Mouse (Mus musculus): ENCODE data around the gene Stx18. TPM values are rescaled to one million over a fixed set of nuclear protein-coding genes. Genes with fewer than 3 reads are reported as not detected.

The Stx18 gene
- polyA plus RNA-seq, 1 experiment from 2014 or later, result 47.5 TPM

DNA sequence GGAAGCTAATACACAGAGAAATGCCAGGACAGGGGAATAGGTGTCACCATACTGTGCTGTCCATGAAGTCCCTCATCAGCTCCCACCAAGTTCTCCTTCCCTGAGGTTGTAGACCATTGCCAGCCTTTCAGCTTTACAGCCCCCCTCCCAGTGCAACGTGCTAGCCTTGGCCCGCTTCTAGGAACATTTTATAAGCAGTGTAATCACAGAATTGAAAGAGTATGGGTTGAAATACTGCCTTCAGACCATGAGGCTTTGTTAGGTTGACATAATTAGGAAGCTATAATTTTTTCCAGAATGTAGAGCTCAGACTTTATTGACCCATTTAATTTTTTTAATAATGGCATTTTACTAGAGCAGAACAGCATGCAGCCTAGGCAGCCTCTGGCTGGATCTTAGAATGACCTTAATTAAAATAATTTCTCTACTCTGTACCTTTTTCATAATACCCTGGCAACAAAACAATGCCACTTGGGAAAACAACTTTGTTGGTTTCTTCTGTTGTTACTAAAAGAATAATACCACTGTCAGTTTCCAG lies 60.7 kb downstream of the Stx18 start:
- Histone ChIP-seq H3K27ac (replicated peaks) (no peak overlapping the region), H3K27me3 (no peaks in the 10 kb centered on the region), H3K9ac (no peak overlapping the region), H3K4me2 (replicated peaks) (no peak overlapping the region), H3K4me3 (replicated peaks) (no peak overlapping the region), H3K4me1 (no peaks in the 10 kb centered on the region), H3K9me3 (replicated peaks) (no peaks in the 10 kb centered on the region), H3K36me3 (no peaks in the 10 kb centered on the region)
- 59% methylated on average over 2 of the region's 2 CpGs for WGBS
- ATAC-seq (ENCODE audit: insufficient number of reproducible peaks, low FRiP score, low TSS enrichment, low read depth), result no peak

DNA sequence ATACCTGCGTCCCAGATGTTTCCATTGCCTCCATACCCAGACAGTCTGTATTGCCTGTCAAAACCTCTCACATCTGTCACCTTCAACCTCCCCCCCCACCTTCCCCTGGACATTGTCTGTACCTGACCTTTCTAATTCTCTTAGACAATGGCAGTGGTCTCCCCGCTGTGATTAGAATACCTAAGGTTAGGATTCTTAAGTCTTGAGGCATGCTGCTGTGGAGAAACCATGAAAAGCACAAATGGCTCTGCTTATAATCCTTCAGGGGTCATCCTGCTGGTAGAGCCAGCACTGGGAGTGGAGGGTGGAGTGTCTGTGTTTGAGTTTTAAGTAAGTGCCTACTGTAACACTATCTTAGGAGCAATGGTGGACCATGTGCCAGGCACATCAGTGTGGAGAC lies 64.4 kb downstream of the Stx18 start:
- Histone ChIP-seq H3K9ac (no peak overlapping the region), H3K36me3 (peaks cover 25% of the 10 kb centered on the region), H3K4me3 (replicated peaks) (no peak overlapping the region), H3K27me3 (no peaks in the 10 kb centered on the region), H3K27ac (replicated peaks) (no peak overlapping the region), H3K4me1 (no peaks in the 10 kb centered on the region), H3K9me3 (replicated peaks) (no peaks in the 10 kb centered on the region), H3K4me2 (replicated peaks) (no peak overlapping the region)
- 76% methylated on average over 2 of the region's 2 CpGs for WGBS
- no peak for ATAC-seq (ENCODE audit: insufficient number of reproducible peaks, low FRiP score, low TSS enrichment, low read depth)

DNA sequence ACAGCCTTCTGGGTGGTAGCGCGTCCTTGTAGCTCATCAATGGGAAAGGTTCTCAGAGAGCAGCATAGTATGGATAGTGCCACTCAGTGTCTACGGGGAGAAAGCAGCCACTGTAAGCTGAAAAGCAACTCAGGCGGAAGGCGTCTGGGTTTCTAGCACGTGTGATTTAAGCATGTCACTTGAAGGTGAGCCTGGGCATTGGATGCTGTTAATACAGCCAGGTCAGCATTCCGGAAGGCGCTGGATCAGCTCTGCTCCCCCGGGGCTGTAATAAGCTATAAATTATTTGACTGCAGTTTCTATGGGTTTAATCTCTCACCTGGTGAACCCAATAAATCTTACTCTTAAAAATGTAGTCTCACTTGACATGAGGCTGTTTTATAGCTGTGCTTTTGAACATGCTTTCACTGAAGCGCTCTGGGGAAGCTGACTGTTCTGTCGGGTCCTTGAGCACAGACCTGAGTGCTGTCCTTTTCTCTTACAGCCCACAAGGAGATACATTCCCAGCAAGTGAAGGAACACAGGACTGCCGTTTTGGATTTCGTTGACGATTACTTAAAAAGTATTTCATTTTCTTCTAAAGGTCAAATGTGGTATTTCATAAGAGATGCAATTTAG lies 67.6 kb downstream of the Stx18 start:
- WGBS, result 92% methylated on average over 14 of the region's 14 CpGs
- H3K4me3 ChIP-seq (replicated peaks), result no peak overlapping the region
- no peak overlapping the region for H3K9ac ChIP-seq
- H3K36me3 ChIP-seq, result peaks cover 38% of the 10 kb centered on the region
- H3K4me1 ChIP-seq, result no peaks in the 10 kb centered on the region
- no peak overlapping the region for H3K27ac ChIP-seq (replicated peaks)
- ATAC-seq (ENCODE audit: insufficient number of reproducible peaks, low FRiP score, low TSS enrichment, low read depth), result no peak
- H3K9me3 ChIP-seq (replicated peaks), result no peaks in the 10 kb centered on the region
- H3K27me3 ChIP-seq, result no peaks in the 10 kb centered on the region
- no peak overlapping the region for H3K4me2 ChIP-seq (replicated peaks)

DNA sequence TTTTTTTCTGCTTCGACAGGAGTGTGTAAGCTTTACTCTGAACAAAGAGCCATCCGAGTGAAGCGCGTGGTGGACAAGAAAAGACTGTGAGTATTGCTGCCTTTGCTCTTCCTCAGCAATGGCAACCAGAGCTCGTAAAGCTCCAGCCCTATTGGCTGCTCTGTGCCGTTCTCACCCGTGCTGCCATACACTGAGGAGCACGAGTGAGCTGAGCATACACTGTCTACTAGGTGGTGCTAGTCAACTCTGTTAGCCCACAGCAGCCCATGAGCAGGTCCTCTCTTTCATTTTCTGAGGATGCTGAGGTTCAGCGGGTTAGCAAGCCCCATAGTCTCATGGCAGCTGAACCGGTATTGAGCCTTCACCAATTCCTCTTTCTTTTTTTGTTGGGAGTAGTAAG lies 68.3 kb downstream of the Stx18 start:
- 89% methylated on average over 10 of the region's 10 CpGs for WGBS
- no peak overlapping the region for H3K4me3 ChIP-seq (replicated peaks)
- ATAC-seq (ENCODE audit: insufficient number of reproducible peaks, low FRiP score, low TSS enrichment, low read depth), result no peak
- no peaks in the 10 kb centered on the region for H3K27me3 ChIP-seq
- H3K4me1 ChIP-seq, result no peaks in the 10 kb centered on the region
- H3K27ac ChIP-seq (replicated peaks), result no peak overlapping the region
- H3K9ac ChIP-seq, result no peak overlapping the region
- no peaks in the 10 kb centered on the region for H3K9me3 ChIP-seq (replicated peaks)
- no peak overlapping the region for H3K4me2 ChIP-seq (replicated peaks)
- peaks cover 41% of the 10 kb centered on the region for H3K36me3 ChIP-seq

DNA sequence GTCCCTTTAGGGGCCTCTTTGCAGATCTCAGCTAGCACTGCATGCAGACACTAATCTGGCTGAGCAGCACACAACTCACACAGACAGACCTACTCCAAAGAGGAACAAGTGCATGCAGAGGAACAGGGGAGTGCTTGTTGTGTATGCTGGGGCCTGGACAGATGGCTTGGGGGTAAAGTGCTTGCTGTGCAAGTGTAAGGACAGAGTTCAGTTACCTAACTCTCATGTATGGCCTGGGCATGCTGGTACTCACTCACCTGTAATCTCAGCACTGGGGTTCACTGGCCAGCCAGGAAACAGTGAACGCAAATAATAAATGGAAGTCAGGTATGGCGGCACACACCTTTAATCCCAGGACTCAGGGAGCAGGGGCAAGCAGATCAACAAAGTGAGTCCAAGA lies 76.0 kb downstream of the Stx18 start:
- H3K4me2 ChIP-seq (replicated peaks), result no peak overlapping the region
- H3K27me3 ChIP-seq, result no peaks in the 10 kb centered on the region
- no peak overlapping the region for H3K27ac ChIP-seq (replicated peaks)
- 99% methylated on average over 2 of the region's 2 CpGs for WGBS
- no peak for ATAC-seq (ENCODE audit: insufficient number of reproducible peaks, low FRiP score, low TSS enrichment, low read depth)
- H3K36me3 ChIP-seq, result peaks cover 43% of the 10 kb centered on the region
- H3K9me3 ChIP-seq (replicated peaks), result no peaks in the 10 kb centered on the region
- H3K4me1 ChIP-seq, result no peaks in the 10 kb centered on the region
- no peak overlapping the region for H3K9ac ChIP-seq
- H3K4me3 ChIP-seq (replicated peaks), result no peak overlapping the region

DNA sequence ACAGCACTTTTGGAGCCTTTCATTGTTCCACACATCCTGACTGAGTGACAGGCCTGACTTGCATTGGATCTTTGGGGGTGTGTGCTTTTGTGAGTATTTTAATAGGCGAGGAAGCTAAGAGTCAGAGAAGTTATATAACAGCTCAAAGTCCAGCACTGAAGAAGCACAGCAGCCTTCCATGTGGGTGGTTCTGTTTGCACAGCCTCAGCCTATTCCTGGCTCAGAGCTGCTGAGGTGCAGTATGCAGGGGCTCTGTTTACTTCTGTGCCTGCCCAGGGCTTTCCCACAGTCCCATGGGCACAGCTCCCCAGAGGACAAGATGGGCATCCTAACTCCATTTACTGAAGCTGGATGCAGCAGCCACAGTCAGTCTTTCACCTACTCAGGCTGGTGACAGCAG lies 78.5 kb downstream of the Stx18 start:
- H3K36me3 ChIP-seq, result peaks cover 38% of the 10 kb centered on the region
- no peak overlapping the region for H3K9ac ChIP-seq
- 100% methylated on average over 1 of the region's 1 CpGs for WGBS
- no peaks in the 10 kb centered on the region for H3K4me1 ChIP-seq
- ATAC-seq (ENCODE audit: insufficient number of reproducible peaks, low FRiP score, low TSS enrichment, low read depth), result no peak
- no peak overlapping the region for H3K4me3 ChIP-seq (replicated peaks)
- H3K27ac ChIP-seq (replicated peaks), result no peak overlapping the region
- no peak overlapping the region for H3K4me2 ChIP-seq (replicated peaks)
- H3K27me3 ChIP-seq, result no peaks in the 10 kb centered on the region
- H3K9me3 ChIP-seq (replicated peaks), result no peaks in the 10 kb centered on the region

DNA sequence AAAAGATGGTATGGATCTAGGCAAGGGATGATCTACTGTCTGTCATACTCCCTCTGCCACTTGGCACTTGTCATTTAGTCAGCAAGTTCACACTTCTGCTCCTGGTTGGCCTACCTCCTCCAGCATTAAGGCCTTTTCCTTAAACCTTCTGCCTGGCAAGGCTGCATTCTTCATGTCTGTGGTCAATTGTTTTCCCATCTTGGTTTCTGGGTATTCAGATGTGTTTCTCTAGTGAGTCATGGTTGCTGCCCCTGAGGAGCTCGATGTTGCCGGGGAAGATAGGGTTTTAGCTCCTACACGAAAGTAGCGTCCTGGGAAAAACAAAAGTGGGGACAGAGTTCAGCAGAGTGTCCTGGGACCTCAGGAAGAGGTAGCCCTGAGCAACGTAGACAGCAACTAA lies 80.7 kb downstream of the Stx18 start:
- Histone ChIP-seq H3K4me3 (replicated peaks) (no peak overlapping the region), H3K4me1 (no peaks in the 10 kb centered on the region), H3K27me3 (no peaks in the 10 kb centered on the region), H3K36me3 (peaks cover 42% of the 10 kb centered on the region), H3K27ac (replicated peaks) (no peak overlapping the region), H3K9ac (no peak overlapping the region), H3K9me3 (replicated peaks) (no peaks in the 10 kb centered on the region), H3K4me2 (replicated peaks) (no peak overlapping the region)
- no peak for ATAC-seq (ENCODE audit: insufficient number of reproducible peaks, low FRiP score, low TSS enrichment, low read depth)
- WGBS, result 86% methylated on average over 5 of the region's 5 CpGs

DNA sequence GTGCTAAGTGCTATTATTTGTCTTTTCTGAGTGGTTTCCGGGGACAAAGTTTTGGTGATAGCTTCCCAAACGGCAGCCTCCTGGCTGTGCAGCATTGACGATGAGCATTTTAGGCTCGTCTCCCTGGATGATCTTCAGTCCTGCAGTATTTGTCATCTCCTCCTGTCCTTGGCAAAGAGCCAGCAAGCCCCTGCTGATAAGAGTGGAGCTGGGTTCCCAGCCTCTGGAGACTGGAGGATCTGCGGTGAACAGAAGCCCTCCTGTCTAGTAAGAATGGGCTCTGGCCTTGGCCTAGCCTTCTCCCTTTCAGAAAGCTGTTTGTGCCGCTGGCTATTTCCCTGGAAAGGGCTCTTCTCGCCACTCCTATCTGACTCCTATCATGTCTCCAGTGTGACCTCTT lies 83.2 kb downstream of the Stx18 start:
- H3K4me3 ChIP-seq (replicated peaks), result no peak overlapping the region
- no peak for ATAC-seq (ENCODE audit: insufficient number of reproducible peaks, low FRiP score, low TSS enrichment, low read depth)
- H3K4me2 ChIP-seq (replicated peaks), result no peak overlapping the region
- H3K27me3 ChIP-seq, result no peaks in the 10 kb centered on the region
- 91% methylated on average over 7 of the region's 7 CpGs for WGBS
- no peaks in the 10 kb centered on the region for H3K9me3 ChIP-seq (replicated peaks)
- H3K9ac ChIP-seq, result no peak overlapping the region
- no peak overlapping the region for H3K27ac ChIP-seq (replicated peaks)
- peaks cover 35% of the 10 kb centered on the region for H3K36me3 ChIP-seq
- no peaks in the 10 kb centered on the region for H3K4me1 ChIP-seq

DNA sequence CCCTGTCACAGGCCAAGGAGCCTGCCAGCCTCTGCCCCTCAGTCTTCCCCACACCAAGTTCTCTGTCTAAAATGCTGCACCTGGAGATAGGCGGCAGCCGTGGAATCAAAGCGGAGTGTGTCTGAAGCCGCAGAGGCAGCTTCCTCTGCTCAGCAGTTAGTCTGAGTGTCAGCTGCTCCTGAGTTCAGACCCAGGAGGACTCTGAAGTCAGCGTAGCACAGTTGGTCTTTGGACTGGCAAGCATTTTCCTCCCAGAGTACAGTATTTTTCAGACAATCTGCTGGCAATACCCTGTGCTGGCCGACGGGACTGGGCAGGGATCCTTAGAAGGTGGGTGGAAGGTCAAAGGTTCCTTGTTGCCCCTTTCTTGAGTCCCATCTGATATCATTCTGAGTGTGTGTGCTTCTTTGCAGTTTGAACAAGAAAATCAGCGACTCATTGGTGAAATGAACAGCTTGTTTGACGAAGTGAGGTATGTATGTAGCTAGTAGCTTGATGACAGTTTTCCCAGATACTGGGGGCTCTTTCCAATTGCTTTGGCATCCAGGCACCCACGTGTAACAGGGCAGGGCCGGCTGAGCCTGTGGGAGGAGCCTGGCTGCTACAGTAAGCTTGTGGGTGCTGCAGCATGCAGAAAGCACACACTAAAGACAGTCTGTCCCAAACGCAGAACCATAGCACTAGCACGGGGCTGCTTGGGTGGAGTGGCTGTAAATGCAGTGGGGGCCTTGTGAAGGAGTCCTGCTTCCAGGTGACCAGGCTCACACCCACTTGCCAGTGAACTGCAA lies 88.2 kb downstream of the Stx18 start:
- H3K4me2 ChIP-seq (replicated peaks), result no peak overlapping the region
- H3K36me3 ChIP-seq, result peaks cover 39% of the 10 kb centered on the region

DNA sequence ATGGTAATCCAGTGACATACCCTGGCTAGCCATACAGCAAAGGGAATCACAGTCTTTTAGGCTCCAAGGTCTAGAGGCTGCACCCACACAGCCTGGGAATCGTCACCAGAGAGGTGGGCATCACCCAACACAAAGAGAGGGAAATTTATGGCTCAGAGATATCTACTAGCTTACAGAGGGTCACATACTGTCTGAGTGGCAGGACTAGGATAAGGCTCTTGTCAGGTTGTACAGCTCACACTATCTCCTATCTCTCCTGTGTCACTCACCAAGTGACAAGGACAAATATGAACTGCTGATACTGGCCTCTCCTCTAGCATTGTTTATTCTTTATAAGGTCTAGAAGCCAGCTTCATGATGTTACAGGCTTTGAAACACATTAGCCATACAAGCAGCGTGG lies 90.8 kb downstream of the Stx18 start:
- Histone ChIP-seq H3K27ac (replicated peaks) (no peak overlapping the region), H3K4me3 (replicated peaks) (no peak overlapping the region), H3K9ac (no peak overlapping the region), H3K27me3 (no peaks in the 10 kb centered on the region), H3K4me2 (replicated peaks) (no peak overlapping the region), H3K36me3 (peaks cover 27% of the 10 kb centered on the region), H3K4me1 (no peaks in the 10 kb centered on the region), H3K9me3 (replicated peaks) (no peaks in the 10 kb centered on the region)
- 81% methylated on average over 2 of the region's 2 CpGs for WGBS
- ATAC-seq (ENCODE audit: insufficient number of reproducible peaks, low FRiP score, low TSS enrichment, low read depth), result no peak

More for the DNA sequence above, 88.2 kb downstream of the Stx18 start:
- Histone ChIP-seq H3K9me3 (replicated peaks) (no peaks in the 10 kb centered on the region), H3K4me3 (replicated peaks) (no peak overlapping the region), H3K27ac (replicated peaks) (no peak overlapping the region), H3K9ac (no peak overlapping the region), H3K4me1 (no peaks in the 10 kb centered on the region), H3K27me3 (no peaks in the 10 kb centered on the region)
- 84% methylated on average over 13 of the region's 13 CpGs for WGBS
- no peak for ATAC-seq (ENCODE audit: insufficient number of reproducible peaks, low FRiP score, low TSS enrichment, low read depth)

DNA sequence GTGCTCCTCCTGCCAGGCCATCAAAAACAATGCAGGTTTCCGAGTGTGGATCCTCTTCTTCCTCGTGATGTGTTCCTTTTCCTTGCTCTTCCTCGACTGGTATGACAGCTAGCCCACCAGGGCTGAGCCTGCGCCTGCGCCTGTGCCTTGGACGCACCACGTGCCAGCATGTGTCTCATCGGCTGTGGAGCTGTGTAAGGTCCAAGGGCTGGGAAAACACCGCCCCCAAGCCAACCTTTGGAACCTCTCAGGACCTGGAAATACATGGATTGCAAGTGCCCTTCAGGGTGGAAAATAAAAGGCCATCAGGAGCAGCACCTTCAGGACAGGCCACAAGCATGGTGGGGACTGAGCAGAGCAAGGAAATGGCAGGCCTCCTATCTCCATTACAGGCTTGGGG lies 97.7 kb downstream of the Stx18 start:
- Histone ChIP-seq H3K9ac (no peak overlapping the region), H3K36me3 (peaks cover 44% of the 10 kb centered on the region), H3K4me2 (replicated peaks) (no peak overlapping the region), H3K4me1 (no peaks in the 10 kb centered on the region), H3K9me3 (replicated peaks) (no peaks in the 10 kb centered on the region), H3K4me3 (replicated peaks) (no peak overlapping the region), H3K27ac (replicated peaks) (no peak overlapping the region), H3K27me3 (no peaks in the 10 kb centered on the region)
- no peak for ATAC-seq (ENCODE audit: insufficient number of reproducible peaks, low FRiP score, low TSS enrichment, low read depth)
- 91% methylated on average over 9 of the region's 9 CpGs for WGBS
